Mouse (Mus musculus) stomach, embryonic 15.5 days (tissue): ENCODE data around the gene Mier2. TPM values are rescaled to one million over a fixed set of nuclear protein-coding genes. Genes with fewer than 3 reads are reported as not detected.

Experiments
- ATAC-seq: fragments of 200-750 bp; cut with Nextera tagmentation; 2 replicates; pipeline ENCODE4 v1.8.0; 2017; ENCODE audit warnings: low read depth, moderate number of reproducible peaks, moderate TSS enrichment; ENCODE audit not compliant: insufficient read depth, low FRiP score
- H3K27ac ChIP-seq: fragments of 300-500 bp; sonication (generic); 2 replicates; pipeline ENCODE4 v1.5.1; 2015; ENCODE audit warnings: mild to moderate bottlenecking, inconsistent platforms
- H3K27me3 ChIP-seq: fragments of 300-500 bp; sonication (generic); replicated peaks from 2 replicates; pipeline ENCODE4 v1.6.1; 2015; ENCODE audit warnings: inconsistent platforms
- H3K36me3 ChIP-seq: fragments of 300-500 bp; sonication (generic); 2 replicates; pipeline ENCODE4 v1.6.1; 2015; ENCODE audit warnings: inconsistent platforms
- H3K4me1 ChIP-seq: fragments of 300-500 bp; sonication (generic); 2 replicates; pipeline ENCODE4 v1.6.1; 2015; ENCODE audit warnings: inconsistent platforms
- H3K4me2 ChIP-seq: fragments of 300-500 bp; sonication (generic); 2 replicates; pipeline ENCODE4 v1.6.1; 2015; ENCODE audit warnings: mild to moderate bottlenecking, inconsistent platforms
- H3K4me3 ChIP-seq: fragments of 300-500 bp; sonication (generic); replicated peaks from 2 replicates; pipeline ENCODE4 v1.5.1; 2015; ENCODE audit warnings: inconsistent platforms
- H3K9ac ChIP-seq: fragments of 300-500 bp; sonication (generic); 2 replicates; pipeline ENCODE4 v1.6.1; 2015; ENCODE audit warnings: inconsistent platforms
- H3K9me3 ChIP-seq: fragments of 300-500 bp; sonication (generic); 2 replicates; pipeline ENCODE4 v1.6.1; 2016; ENCODE audit warnings: inconsistent platforms
- WGBS: fragments of 180-500 bp; shearing (Covaris S2); methylation state at CpG from one replicate; pipeline ENCODE4 v1.1.7; 2015; 5-methylcytosine and 5-hydroxymethylcytosine counted together
- polyA plus RNA-seq: library from polyadenylated mRNA; unstranded; fragments of >200 nt; fragmentation: Nextera tagmentation; extraction: Ambion mirVana; gene quantifications from 2 replicates; pipeline ENCODE4 v1.2.1, GENCODE M21; 2015

The Mier2 gene
- polyA plus RNA-seq: 49.2 and 50.1 TPM in 2 replicates

GRCm38 (mm10) chr10:79554330-79555237 lies at the start of gene Mier2:
TSS of gene Mier2 (minus strand) at chr10:79555199.
- ATAC-seq: peak; percentile 77
- peaks cover 22% of the 10 kb centered on the region for H3K4me1 ChIP-seq
- WGBS: under 1% methylated on average over 96 of the region's 108 CpGs
- peak within 1 kb of the TSS; percentile 78 for H3K4me2 ChIP-seq
- no peaks in the 10 kb centered on the region for H3K9me3 ChIP-seq
- H3K27me3 ChIP-seq: no peaks in the 10 kb centered on the region
- H3K9ac ChIP-seq: peak within 1 kb of the TSS; percentile 93
- peak within 1 kb of the TSS; percentile 79 for H3K4me3 ChIP-seq
- H3K36me3 ChIP-seq: peaks cover 3% of the 10 kb centered on the region; the same call in 1 of the 2 replicates
- peak within 1 kb of the TSS; percentile 48 for H3K27ac ChIP-seq

DNA sequence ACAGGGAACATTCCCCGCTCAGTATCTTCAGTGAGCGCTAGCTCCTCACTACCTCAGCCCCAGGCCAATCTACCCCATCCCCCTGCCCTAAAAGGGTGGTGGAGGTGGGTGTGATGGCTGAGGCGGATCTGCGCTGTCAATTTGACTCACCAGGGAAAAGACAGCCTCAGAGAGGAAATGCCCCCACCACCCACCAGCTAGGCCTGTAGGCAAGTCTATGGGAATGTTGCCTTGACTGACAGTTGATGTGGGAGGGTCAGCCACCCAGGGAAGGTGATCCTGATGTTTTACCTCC lies 42.9 kb upstream of the Mier2 start:
- H3K27me3 ChIP-seq: peaks cover 6% of the 10 kb centered on the region; the same call in 1 of the 2 replicates
- no peaks in the 10 kb centered on the region for H3K9me3 ChIP-seq
- no peak overlapping the region for H3K27ac ChIP-seq
- no peak overlapping the region for H3K4me3 ChIP-seq
- 67% methylated on average over 4 of the region's 4 CpGs for WGBS
- no peak overlapping the region for H3K4me2 ChIP-seq
- H3K9ac ChIP-seq: no peak overlapping the region
- ATAC-seq: no peak
- H3K4me1 ChIP-seq: no peaks in the 10 kb centered on the region
- H3K36me3 ChIP-seq: no peaks in the 10 kb centered on the region

GRCm38 (mm10) chr10:79597051-79597935 lies 42.3 kb upstream of the Mier2 start:
- Histone ChIP-seq H3K4me1 (no peaks in the 10 kb centered on the region), H3K36me3 (no peaks in the 10 kb centered on the region)
- 40% methylated on average over 13 of the region's 13 CpGs for WGBS

DNA sequence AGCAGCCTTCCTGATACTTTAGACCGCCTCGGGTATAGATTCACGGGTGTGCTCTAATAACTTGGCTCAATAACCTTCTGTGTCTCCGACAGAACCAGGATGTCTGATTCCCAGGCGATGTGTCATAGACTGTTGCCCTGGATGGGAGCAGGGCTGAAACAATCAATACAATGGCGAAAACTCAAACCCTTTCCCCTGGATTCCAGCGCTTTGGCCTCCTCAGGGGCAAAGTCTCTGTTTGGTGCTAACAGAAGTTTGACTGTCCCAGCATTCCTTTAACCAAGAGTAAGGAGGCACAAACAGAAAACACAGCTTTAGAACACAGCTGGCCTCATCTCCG lies 40.6 kb upstream of the Mier2 start:
- peaks cover 6% of the 10 kb centered on the region; the same call in 1 of the 2 replicates for H3K27me3 ChIP-seq
- H3K4me1 ChIP-seq: no peaks in the 10 kb centered on the region
- H3K4me3 ChIP-seq: no peak overlapping the region
- no peaks in the 10 kb centered on the region for H3K9me3 ChIP-seq
- ATAC-seq: no peak
- H3K36me3 ChIP-seq: no peaks in the 10 kb centered on the region
- H3K27ac ChIP-seq: no peak overlapping the region
- no peak overlapping the region for H3K4me2 ChIP-seq
- WGBS: 55% methylated on average over 8 of the region's 8 CpGs
- H3K9ac ChIP-seq: no peak overlapping the region

More at GRCm38 (mm10) chr10:79597051-79597935, 42.3 kb upstream of the Mier2 start:
- Histone ChIP-seq H3K4me3 (no peak overlapping the region), H3K27ac (no peak overlapping the region), H3K9me3 (no peaks in the 10 kb centered on the region), H3K9ac (no peak overlapping the region), H3K4me2 (no peak overlapping the region), H3K27me3 (peaks cover 6% of the 10 kb centered on the region; the same call in 1 of the 2 replicates)
- ATAC-seq: no peak

- H3K9me3 ChIP-seq: no peaks in the 10 kb centered on the region
- ATAC-seq: 0 out of 2 replicates have a peak, but pooled peaks have one; percentile 73
Observed at GRCm38 (mm10) chr10:79594872-79595589, 40.0 kb upstream of the Mier2 start.

DNA sequence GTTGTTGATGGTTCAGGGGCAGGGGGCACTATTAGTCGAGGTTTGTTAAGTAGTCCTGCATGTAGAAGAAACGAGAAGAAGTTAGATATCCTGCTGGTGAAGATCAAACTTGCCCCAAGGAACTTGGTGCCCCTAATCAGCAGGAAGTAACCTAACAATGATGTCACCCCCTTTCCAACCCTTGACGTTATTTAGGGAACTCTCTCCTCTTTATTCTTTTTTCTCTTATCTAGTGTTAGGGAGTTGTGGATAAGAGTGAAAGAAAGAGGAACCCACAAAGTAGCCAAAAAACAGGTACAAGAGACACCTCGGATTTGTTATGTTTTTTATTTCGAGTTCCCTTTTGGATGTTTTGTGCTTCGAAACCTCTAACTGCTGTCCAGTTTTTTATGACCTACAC lies 39.1 kb upstream of the Mier2 start:
- peaks cover 6% of the 10 kb centered on the region; the same call in 1 of the 2 replicates for H3K27me3 ChIP-seq
- no peak overlapping the region for H3K4me3 ChIP-seq
- H3K9ac ChIP-seq: no peak overlapping the region
- H3K4me2 ChIP-seq: no peak overlapping the region
- no peak overlapping the region for H3K27ac ChIP-seq
- no peak for ATAC-seq
- 48% methylated on average over 6 of the region's 6 CpGs for WGBS
- H3K9me3 ChIP-seq: no peaks in the 10 kb centered on the region
- no peaks in the 10 kb centered on the region for H3K36me3 ChIP-seq
- no peaks in the 10 kb centered on the region for H3K4me1 ChIP-seq

More at GRCm38 (mm10) chr10:79594872-79595589, 40.0 kb upstream of the Mier2 start:
- Histone ChIP-seq H3K4me2 (no peak overlapping the region), H3K4me1 (no peaks in the 10 kb centered on the region), H3K27ac (no peak overlapping the region), H3K27me3 (peaks cover 6% of the 10 kb centered on the region; the same call in 1 of the 2 replicates), H3K36me3 (no peaks in the 10 kb centered on the region), H3K9ac (no peak overlapping the region), H3K4me3 (no peak overlapping the region)
- 16% methylated on average over 17 of the region's 17 CpGs for WGBS

DNA sequence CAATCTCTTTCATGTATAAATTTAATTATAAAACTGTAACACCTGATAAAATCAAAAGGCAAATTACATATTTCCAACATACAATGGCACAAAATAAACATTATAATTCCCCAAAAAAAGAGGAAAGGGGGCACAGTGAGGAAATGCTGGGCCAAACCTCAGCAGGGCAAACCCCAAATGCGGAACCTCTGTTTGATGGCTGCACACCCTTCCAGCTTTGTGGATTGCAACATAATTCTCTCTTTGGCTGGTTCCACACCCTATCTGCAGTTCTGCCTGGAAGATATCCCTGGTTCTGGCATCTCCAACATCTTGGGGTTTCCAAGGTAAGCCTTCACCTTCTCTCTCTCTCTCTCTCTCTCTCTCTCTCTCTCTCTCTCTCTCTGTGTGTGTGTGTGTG lies 35.7 kb upstream of the Mier2 start:
- Histone ChIP-seq H3K4me3 (no peak overlapping the region), H3K4me1 (no peaks in the 10 kb centered on the region), H3K36me3 (no peaks in the 10 kb centered on the region), H3K4me2 (no peak overlapping the region), H3K9ac (no peak overlapping the region), H3K9me3 (no peaks in the 10 kb centered on the region), H3K27ac (no peak overlapping the region), H3K27me3 (peaks cover under 1% of the 10 kb centered on the region; the same call in 1 of the 2 replicates)
- 97% methylated on average over 1 of the region's 1 CpGs for WGBS
- ATAC-seq: no peak

- Histone ChIP-seq H3K4me1 (no peaks in the 10 kb centered on the region), H3K9ac (no peak overlapping the region), H3K36me3 (no peaks in the 10 kb centered on the region), H3K4me3 (no peak overlapping the region), H3K27ac (no peak overlapping the region), H3K27me3 (no peaks in the 10 kb centered on the region), H3K9me3 (no peaks in the 10 kb centered on the region), H3K4me2 (no peak overlapping the region)
- WGBS: 77% methylated on average over 4 of the region's 4 CpGs
- no peak for ATAC-seq
Observed at GRCm38 (mm10) chr10:79587752-79588126, 32.7 kb upstream of the Mier2 start.

DNA sequence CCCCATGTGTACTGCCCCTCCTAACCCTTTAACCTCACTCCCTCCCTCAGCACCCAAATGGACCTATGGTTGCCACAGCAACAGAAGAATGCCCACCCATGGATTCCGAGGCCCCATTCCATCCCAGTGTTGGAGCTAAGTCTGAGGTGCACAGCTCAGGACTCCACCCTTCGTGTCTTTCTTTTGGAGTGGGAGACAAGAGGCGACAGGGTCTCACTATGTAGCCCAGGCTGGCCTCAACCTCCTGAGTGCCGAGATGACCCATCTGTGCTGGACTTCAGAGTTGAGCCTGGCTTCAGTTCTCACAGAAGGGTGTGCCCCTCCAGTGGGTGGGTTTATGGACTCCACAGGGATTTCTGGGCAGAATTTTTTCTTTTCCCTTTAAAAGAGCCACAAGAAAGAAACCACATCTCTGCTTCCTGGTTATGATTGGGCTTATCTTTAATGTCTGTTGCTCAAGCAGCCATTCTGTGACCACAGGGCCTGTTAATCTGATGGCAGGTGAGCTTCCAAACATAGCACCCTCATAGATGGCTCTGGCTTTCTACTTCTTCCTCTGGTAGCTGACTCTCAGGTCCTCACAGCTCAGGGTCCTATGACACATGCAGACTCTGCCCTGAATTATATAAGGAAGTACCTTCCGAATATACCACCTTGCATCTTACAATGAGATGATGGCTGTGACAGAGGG lies 32.2 kb upstream of the Mier2 start, which contains the start of gene Theg:
Gene Theg (minus strand): TSS at position 271 of the 691 bp plus-strand sequence.
- Histone ChIP-seq H3K27me3 (no peaks in the 10 kb centered on the region), H3K36me3 (no peaks in the 10 kb centered on the region), H3K4me3 (no peak within 1 kb of the TSS), H3K27ac (no peak within 1 kb of the TSS), H3K4me2 (no peak within 1 kb of the TSS), H3K4me1 (no peaks in the 10 kb centered on the region), H3K9ac (no peak within 1 kb of the TSS), H3K9me3 (no peaks in the 10 kb centered on the region)
- 81% methylated on average over 5 of the region's 5 CpGs for WGBS
- ATAC-seq: no peak

DNA sequence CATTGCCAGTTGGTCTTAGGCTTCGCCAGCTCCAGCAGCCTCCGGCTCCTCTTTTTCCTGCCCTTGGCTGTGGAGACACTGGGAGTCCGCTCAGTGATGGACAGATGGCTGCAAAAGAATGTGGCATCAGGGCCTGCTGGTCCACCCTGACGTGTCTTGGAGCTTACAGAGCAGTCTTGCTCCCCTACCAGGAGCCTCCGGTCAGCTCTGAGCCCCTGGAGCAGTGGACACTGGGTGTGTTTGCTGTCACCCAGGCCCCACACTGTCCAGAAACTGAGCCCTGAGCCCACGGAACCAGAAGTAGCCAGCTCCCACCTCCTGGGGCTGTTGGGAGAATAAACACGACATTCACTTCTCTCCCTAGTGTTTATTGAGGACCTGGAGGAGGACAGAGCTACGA lies 31.2 kb upstream of the Mier2 start:
- H3K9ac ChIP-seq: no peak overlapping the region
- H3K36me3 ChIP-seq: no peaks in the 10 kb centered on the region
- no peaks in the 10 kb centered on the region for H3K27me3 ChIP-seq
- WGBS: 63% methylated on average over 8 of the region's 8 CpGs
- H3K27ac ChIP-seq: no peak overlapping the region
- no peak for ATAC-seq
- no peak overlapping the region for H3K4me2 ChIP-seq
- H3K4me3 ChIP-seq: no peak overlapping the region
- H3K4me1 ChIP-seq: no peaks in the 10 kb centered on the region
- no peaks in the 10 kb centered on the region for H3K9me3 ChIP-seq

- H3K27me3 ChIP-seq: no peaks in the 10 kb centered on the region
- H3K4me1 ChIP-seq: no peaks in the 10 kb centered on the region
- H3K27ac ChIP-seq: no peak overlapping the region
- no peaks in the 10 kb centered on the region for H3K9me3 ChIP-seq
- H3K9ac ChIP-seq: no peak overlapping the region
- 90% methylated on average over 5 of the region's 5 CpGs for WGBS
- no peak overlapping the region for H3K4me2 ChIP-seq
- no peak overlapping the region for H3K4me3 ChIP-seq
- H3K36me3 ChIP-seq: no peaks in the 10 kb centered on the region
- no peak for ATAC-seq
Observed at GRCm38 (mm10) chr10:79585723-79586122, 30.7 kb upstream of the Mier2 start.
